Mouse (Mus musculus) WW6 (cell line): Measurements from ENCODE around the gene D17H6S53E.
"Not testable (repeated sequence)": the region's sequence is repeated elsewhere in the genome, so short reads cannot be mapped to it uniquely, and the experiment has no call there.

Experiments
- DNase-seq: peaks from one replicate; pipeline ENCODE4 v3.0.0-alpha.2; 2013; ENCODE audit warnings: low read depth, low spot score

D17H6S53E gene

DNA sequence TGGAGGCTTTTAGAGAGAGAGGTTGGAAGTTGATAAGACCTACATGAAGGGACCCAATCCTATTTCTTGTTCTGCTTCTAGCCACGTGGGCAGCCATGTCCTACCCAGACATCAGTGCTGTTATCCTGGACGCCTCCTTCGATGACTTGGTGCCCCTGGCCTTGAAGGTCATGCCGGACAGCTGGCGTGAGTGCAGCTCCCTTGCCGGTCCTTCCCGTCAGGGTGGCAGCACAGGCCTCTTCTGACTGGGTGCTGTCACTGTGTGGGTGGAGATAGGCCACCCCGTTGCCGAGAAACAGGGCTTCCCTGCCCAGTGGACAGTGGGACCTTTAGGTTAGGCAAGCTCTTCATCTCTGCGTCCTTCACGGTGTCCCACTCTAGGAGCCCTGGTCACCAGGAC lies 25.0 kb upstream of the D17H6S53E start:
- no peak for DNase-seq

GRCm38 (mm10) chr17:35102299-35102698 lies 23.9 kb upstream of the D17H6S53E start:
- DNase-seq: no peak

DNA sequence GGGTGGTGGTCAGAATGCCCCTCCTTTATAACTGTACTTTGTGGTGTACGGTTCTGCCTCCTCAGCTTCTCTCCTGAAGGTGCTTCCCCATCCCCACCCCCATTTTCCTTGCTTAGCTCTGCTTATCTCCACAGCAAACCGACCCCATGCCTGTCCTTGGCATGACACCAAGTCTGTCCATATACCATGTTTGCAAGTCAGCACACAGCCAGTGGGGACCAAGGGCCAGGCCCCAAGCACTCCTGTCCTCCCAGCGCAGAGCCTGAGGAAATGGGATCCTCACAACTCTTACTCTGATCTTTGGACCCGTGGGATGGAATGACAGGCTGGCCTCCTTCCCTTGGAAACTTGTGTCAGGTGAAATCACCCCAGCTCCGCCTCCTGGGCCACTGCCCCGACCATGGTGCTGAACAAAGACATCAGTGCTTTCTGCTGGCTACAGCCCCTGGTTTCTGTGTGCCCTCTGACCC lies 22.9 kb upstream of the D17H6S53E start:
- no peak for DNase-seq

GRCm38 (mm10) chr17:35104079-35104478 lies 22.1 kb upstream of the D17H6S53E start:
- no peak for DNase-seq

DNA sequence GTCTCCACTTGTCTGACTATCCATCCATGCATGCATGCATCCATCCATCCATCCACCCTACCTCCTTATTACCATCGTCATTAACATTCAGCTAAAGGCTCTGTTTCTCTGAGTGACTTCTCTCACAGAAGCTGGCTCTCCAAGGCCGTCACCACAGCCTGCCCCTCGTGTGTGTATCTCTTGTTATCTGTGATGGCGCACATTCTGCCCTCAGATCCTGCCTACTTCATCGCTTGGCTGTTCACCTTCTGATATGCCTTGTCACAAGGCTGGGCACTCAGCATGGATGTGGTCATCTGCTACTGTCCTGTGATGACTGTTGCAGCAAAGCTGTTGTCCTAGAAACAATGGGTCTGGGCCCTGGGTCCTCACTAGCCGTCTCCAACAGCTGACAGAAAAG lies 21.4 kb upstream of the D17H6S53E start:
- no peak for DNase-seq

DNA sequence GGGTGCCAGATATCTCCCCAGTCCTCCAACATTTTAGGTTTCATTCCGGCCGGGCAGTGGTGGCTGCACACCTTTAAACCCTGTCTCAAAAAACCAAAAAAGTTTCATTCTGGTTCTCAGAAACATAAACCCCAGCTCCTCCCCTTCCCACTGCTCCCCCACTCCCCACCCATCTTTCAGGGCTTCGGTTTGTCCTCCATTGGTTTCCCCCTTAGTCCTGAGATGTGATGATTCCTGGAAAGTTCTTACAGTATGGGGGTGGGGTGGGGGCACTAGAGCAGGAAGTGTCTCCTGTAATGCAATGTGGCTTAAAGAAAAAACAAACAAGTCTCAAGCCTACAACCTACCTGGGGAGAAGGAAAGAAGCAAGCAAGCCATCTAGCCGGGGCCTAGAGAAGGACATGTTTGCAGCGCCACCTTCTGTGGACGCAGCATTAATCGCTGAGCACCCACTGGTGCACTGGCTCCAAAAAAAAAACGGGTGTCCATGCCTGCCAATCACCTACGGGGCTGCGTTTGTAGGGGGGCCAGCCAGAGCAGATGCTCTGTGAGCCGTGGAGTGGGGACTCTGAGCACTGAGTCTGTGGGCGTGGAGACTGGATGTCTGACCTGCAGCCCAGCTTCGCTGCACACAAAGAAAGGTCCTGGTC lies 20.3 kb upstream of the D17H6S53E start:
- no peak for DNase-seq

DNA sequence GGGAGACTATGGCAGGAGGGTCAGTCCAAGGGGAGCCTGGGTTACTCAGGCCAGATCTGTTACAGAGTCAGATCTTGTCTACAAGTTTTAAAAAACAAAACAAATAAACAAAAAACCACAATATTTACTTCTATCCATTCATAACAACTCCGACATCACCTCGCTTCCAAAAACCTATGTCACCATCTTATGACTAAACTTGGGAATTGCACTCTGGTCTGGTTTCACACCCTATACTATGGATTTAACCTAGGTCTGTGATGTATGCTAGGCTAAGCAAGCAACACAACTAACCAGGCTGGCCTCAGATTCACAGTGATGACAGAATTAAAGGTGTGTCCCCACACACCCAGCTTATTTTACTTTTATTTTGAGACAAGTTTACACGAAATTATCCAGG lies 19.7 kb upstream of the D17H6S53E start:
- DNase-seq: no peak

GRCm38 (mm10) chr17:35108097-35108496 lies 18.1 kb upstream of the D17H6S53E start, which contains the start of gene Ly6g5c:
Gene Ly6g5c, plus strand, starts transcription at chr17:35108279.
- DNase-seq: no peak

DNA sequence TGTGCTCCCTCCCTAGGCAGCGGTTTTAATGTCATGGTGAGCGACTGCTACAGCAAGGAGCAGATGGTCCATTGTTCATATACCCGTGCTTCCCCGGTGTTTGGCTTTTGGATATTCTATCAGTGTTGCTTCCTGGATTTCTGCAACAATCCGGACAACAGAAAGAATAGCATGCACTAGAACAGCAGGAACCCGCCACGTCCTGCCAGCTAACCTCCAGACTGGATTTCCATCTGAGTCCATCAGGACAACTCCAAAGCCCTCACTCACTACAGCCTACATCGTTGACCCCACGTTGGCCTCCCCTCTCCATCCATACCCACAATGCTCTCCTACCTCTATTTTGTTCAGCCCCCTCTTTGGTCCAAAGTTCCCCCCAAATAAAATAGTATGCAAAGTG lies 14.4 kb upstream of the D17H6S53E start:
- no peak for DNase-seq

DNA sequence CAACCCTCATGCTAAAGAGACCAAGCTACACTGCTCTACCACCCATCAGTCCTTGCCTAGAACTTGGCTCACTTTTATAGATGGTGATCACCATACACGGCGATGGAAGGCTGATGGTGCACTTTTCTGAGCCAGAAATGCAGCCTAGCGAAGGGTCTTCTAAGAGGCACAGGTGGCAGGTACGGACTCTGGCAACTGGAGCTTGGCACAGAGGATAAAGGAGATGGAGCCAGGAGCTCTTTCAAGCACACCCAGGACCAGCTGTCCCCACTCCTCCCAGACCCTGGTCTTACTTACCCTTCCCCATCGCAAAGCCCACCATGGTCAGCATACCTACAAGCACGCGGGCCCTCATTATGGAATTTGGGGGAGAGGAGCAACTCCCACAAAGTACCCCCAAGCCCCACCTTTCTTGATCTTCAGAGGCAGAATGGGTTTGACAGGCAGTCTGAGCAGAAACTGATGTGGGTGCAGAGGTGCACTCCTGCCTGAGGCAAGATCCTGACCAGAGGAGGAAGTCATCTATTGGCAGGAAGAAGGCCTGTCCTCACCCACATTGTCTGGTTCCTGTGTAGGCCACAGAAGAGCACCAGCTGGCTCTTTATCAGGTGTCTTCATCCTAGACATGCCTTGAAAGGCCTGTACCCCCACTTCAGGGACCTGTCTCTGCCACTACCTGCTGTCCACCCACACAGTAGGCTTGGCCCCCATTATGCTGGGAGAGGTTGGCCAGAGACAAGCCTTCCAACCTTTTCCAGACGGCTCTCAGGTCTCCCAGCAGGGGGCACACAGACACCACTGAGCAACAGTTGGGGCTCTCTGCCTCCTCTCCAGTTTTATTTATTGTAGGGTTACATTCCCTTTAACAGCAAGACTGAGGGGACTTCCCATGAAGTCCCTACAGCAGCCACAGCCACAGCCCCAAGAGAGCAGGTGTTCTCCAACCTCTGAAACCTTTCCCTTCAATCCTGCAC lies 10.8 kb upstream of the D17H6S53E start, which contains the start of gene Ly6g5b:
Gene Ly6g5b (minus strand): TSS at position 383 of the 974 bp plus-strand sequence.
- no peak for DNase-seq

- no peak for DNase-seq
Observed at GRCm38 (mm10) chr17:35120745-35121142, 5.4 kb upstream of the D17H6S53E start.

GRCm38 (mm10) chr17:35121143-35121799 lies 4.9 kb upstream of the D17H6S53E start, which contains the start of gene Gpank1:
Gene Gpank1, plus strand, starts transcription at chr17:35121455.
- DNase-seq: peak; percentile 93

GRCm38 (mm10) chr17:35121871-35122303 lies 4.3 kb upstream of the D17H6S53E start, which contains the start of gene Csnk2b:
Gene Csnk2b, minus strand, starts transcription at chr17:35122053.
- no peak for DNase-seq

- not testable (repeated sequence) for DNase-seq
Observed at GRCm38 (mm10) chr17:35123287-35123686, 2.9 kb upstream of the D17H6S53E start.

DNA sequence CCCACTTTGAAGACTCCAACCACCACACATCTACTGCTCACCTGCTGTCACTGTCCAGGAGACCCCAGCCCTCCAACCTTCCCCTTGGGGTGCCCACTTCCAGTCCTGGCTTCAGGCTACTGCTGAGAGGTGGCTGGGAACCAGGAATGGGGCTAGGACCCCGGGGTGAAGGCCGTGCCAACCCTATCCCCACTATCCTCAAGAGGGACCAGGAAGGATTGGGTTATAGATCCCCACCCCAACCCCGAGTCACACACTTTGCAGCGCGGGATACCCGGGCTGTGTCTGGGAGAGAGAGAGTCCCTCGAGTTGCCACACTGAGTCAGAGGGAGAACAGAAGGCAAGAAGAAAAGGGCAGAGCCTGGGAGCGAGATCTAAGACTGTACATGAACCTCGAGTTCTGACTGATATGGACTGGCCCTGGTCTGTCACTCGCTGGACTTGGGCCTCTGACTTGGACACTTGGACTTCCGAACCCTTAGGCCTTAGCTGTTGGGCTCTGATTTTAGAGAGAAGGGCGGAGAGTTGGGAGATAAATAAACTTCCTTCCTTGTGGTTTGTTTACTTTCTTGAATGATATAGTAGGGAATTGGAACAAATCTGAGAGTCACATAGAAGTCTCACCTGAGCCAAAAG lies 1.8 kb upstream of the D17H6S53E start:
- DNase-seq: not testable (repeated sequence)

DNA sequence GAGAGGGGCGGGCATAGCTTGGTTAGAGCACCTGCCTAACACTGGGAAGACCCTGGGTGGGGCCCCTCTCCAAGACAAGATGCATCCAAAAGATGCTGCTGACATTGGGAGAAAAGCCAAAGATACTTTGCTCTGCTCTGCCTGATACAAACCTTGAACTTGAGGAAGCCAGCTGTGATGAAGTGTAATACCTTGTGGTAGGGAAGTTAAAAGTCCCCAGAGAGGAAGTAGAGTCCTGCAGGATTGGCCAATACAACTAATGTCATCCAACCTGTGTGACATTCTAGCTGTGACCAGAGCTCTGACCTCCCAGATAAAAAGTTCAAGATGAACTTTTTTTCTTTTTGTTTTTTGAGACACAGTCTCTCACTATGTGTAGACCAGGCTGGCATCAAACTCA lies 1.1 kb upstream of the D17H6S53E start:
- no peak for DNase-seq

- no peak for DNase-seq
Observed at GRCm38 (mm10) chr17:35125578-35125977, 595 bp upstream of the D17H6S53E start.

GRCm38 (mm10) chr17:35127017-35127416 lies 844 bp downstream of the D17H6S53E start:
- DNase-seq: no peak

GRCm38 (mm10) chr17:35128996-35129395 lies 2.8 kb downstream of the D17H6S53E start:
- DNase-seq: no peak

DNA sequence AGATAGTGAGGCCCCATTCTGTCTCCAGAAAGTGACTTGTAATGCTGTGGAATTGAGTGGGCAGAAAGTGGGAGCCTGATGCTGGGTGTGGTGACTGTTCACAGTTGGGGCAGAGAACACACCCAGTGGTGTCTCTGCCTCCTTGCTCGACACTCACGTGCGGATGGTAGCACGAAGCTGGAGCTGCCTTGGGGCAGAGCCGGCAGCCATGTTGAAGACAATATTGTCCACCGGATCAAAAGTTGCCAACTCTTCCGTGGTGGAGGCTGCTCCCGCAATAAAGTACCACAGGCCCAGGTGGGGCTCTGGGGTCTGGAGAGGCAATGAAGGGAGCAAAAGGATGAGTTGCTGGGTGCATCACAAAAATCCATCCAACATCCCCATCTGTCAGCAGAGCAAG lies 4.9 kb downstream of the D17H6S53E start:
- DNase-seq: no peak

- DNase-seq: no peak
Observed at GRCm38 (mm10) chr17:35131500-35132173, 5.5 kb downstream of the D17H6S53E start, which contains the start of gene Apom. Gene Apom, minus strand, starts transcription at chr17:35132050.
